Mouse (Mus musculus): Measurements from ENCODE around the gene Mgst1.

Mgst1 gene

GRCm38 (mm10) chr6:138139930-138140329, at the start of gene Mgst1:
TSS of gene Mgst1 (plus strand) at chr6:138140316.
- in situ Hi-C loops (cut with MboI; ENCODE audit: unreplicated experiment in 2 of 2), result no loop called here

- in situ Hi-C loops (cut with MboI; ENCODE audit: unreplicated experiment in 2 of 2), result no loop called here
These were observed 47.7 kb upstream of the Mgst1 start for GRCm38 (mm10) chr6:138092432-138092831.

- in situ Hi-C loops (cut with MboI; ENCODE audit: unreplicated experiment in 2 of 2), result no loop called here
These were observed 45.1 kb upstream of the Mgst1 start for GRCm38 (mm10) chr6:138095060-138095459.

DNA sequence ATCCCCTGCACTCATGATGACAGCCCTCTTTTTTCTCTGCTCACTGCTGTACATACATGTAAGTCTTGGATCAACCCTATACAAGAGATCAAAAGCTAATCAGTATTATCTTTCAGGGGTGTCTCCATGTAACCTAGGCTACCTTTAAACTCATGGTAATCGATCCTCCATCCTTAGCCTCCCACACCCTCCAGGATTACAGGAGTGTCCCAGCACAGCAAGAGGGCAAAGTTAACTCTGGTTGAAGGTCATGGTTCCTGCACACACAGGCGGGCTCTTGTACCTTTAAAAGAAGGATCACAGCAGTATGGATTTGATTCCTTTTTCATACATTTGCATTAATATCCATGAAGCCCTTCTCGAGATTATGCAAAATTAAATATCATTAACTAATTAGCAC, 40.5 kb upstream of the Mgst1 start:
- in situ Hi-C loops (cut with MboI; ENCODE audit: unreplicated experiment in 2 of 2), result no loop called here

- in situ Hi-C loops (cut with MboI; ENCODE audit: unreplicated experiment in 2 of 2), result no loop called here
These were observed 38.3 kb upstream of the Mgst1 start for GRCm38 (mm10) chr6:138101843-138102242.

- in situ Hi-C loops (cut with MboI; ENCODE audit: unreplicated experiment in 2 of 2), result no loop called here
These were observed 37.2 kb upstream of the Mgst1 start for GRCm38 (mm10) chr6:138102940-138103339.

GRCm38 (mm10) chr6:138104559-138104958, 35.6 kb upstream of the Mgst1 start:
- in situ Hi-C loops (cut with MboI; ENCODE audit: unreplicated experiment in 2 of 2), result no loop called here

- in situ Hi-C loops (cut with MboI; ENCODE audit: unreplicated experiment in 2 of 2), result no loop called here
These were observed 22.6 kb upstream of the Mgst1 start for GRCm38 (mm10) chr6:138117496-138117895.

GRCm38 (mm10) chr6:138128392-138129335, 11.5 kb upstream of the Mgst1 start:
- in situ Hi-C loops (cut with MboI; ENCODE audit: unreplicated experiment in 2 of 2), result no loop called here

- in situ Hi-C loops (cut with MboI; ENCODE audit: unreplicated experiment in 2 of 2), result no loop called here
These were observed 9.6 kb upstream of the Mgst1 start for GRCm38 (mm10) chr6:138130541-138130940.

DNA sequence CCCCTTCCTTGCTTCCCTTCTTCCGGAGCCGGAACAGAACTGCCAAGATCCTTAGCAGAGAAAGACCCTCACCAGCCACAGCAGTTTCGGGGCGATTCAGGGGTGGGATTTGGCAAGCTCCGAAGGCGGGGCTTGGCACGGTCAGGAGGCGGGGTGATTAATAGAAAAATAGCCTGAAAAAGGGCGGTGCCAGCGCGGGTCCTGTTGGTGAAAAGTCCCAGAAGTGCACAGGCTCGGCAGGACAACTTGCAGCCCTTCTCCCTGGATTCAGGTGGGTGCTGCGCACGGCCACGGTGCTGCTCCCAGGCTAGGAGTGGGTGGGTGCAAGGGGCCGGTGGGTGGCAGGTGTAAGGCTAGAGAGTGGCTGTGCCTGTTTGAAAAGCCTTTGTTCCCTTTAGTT, 220 bp downstream of the Mgst1 start:
- in situ Hi-C loops (cut with MboI; ENCODE audit: unreplicated experiment in 2 of 2), result no loop called here

GRCm38 (mm10) chr6:138141111-138141592, 1.0 kb downstream of the Mgst1 start:
- in situ Hi-C loops (cut with MboI; ENCODE audit: unreplicated experiment in 2 of 2), result no loop called here

DNA sequence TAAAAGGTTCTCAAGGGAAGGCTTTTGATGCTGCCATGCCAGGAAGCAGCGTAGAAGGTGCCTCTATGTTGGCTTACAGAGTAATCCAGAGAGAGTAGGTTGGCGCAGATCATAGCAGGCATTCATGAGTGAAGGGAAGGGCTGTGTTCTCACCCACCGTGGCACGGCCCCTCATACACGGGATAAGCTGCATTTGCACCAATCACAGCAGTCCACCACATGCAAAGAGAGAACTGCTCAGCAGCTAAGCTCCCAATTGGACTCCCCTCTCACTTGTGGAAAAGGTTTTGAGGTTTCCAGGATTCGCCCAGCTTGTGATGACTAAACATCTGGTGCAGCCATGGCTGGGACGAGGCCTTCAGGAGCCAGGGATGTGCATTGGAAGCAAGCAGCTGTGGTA, 2.5 kb downstream of the Mgst1 start:
- in situ Hi-C loops (cut with MboI; ENCODE audit: unreplicated experiment in 2 of 2), result no loop called here

DNA sequence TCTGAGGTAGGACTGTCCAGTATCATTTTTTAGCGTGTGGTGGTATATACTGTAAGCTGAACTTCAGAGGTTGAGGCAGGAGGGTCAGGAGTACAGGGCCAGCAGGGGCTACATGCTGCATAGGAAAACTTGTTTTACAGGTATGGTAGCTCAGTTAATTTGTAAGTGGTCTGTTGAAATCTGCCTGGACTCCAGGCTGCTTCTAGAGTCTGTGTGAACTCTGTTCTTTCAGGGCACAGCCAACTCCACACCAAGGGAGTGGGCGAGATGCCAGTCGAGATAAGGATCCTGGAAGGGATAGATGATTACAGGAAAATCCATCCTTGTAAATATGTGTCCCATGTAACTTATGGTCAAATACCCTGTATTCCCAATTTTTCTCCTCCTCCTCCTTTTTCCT, 3.3 kb downstream of the Mgst1 start:
- in situ Hi-C loops (cut with MboI; ENCODE audit: unreplicated experiment in 2 of 2), result no loop called here

DNA sequence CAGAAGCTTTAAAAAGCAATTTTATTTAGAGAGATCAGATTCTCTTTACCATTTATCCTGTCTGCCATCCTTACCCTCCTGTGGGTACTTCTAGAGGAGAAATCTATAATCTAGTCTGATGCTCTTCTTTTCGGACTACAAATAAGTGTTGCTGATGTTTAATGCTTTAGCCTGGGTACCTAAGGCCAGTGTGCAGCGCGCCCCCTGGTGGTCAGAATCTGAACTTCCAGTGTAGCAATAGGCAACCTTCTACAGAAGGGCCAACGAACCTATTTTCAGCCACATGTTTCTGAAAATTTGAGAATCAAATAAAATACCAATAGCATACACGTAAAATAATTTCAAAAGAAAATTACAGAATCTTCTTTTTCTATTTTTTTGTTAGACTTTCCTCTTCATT, 13.0 kb downstream of the Mgst1 start:
- in situ Hi-C loops (cut with MboI; ENCODE audit: unreplicated experiment in 2 of 2), result loop anchor here (10.0 kb wide), 2 partner anchors 388 to 398 kb away; partner anchors contain the start of gene Dera (in 1 of the 2)

DNA sequence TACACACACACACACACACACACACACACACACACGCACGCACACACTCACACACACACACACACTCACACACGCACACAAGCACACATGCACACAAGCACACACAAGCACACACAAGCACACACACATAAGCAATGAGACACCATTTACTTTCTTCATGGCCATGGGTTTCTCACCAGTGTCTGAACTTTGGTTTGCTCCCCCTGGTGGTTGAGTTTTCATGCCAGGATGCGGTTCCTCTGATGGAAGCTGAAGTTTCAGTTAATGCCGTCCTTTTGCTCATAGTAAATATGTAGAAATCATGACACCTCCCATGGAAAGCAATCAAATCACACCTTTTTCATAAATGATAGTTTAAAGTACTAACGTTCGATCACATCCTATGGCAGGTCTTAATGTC, 23.8 kb downstream of the Mgst1 start:
- in situ Hi-C loops (cut with MboI; ENCODE audit: unreplicated experiment in 2 of 2), result no loop called here

DNA sequence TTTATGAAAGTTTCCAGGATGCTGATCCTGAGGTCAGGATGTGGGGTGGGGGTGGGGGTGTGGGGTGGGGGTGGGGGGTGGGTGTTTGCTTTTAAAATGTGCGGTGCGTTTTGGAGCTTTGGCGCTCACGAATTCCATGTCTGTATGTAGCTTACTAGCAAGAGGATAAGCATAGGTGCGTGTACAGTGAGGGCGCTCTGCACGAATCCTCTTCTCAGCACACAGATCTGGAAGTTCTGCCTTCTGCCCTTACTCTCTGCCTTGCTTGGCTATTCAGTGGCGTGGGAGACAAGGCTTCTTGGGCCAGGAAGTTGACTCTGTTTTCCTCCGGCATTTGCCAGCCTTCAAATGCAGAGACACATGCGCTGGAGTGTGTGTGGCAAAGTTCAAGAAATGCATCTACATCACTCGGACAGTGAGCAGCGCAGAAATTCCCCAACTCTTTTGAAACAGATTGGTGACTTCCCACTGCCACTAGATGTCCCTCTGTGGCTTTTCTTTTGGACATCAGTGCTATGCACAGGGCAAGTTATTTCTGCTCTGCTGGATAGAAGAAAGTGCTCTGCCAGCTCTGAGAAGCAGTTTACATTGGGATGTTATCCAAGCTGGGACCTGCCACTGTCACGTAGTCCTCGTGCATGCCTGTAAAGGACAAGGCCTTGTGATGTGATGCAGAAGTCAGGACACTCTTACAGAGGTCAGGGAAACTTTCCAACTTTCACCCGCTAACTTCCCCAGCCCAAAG, 31.5 kb downstream of the Mgst1 start:
- in situ Hi-C loops (cut with MboI; ENCODE audit: unreplicated experiment in 2 of 2), result no loop called here

Data from v-Abl transformed pro-B cells (cell line).